Mouse (Mus musculus): ENCODE measurements around the gene Snx1. TPM values are rescaled to one million over a fixed set of nuclear protein-coding genes. Genes with fewer than 3 reads are reported as not detected.

The Snx1 gene
- total RNA-seq, 2 experiments from 2014 or later, result 73.8 to 87.8 TPM

GRCm38 (mm10) chr9:66131466-66131865, 5.1 kb upstream of the Snx1 start:
- DNase-seq (ENCODE audit: extremely low spot score in 1 of 2, low spot score in 1 of 2), result no peak

GRCm38 (mm10) chr9:66127884-66128283, 1.5 kb upstream of the Snx1 start:
- no peak for DNase-seq (ENCODE audit: extremely low spot score in 1 of 2, low spot score in 1 of 2)

GRCm38 (mm10) chr9:66127193-66127546, 783 bp upstream of the Snx1 start:
- DNase-seq (ENCODE audit: extremely low spot score in 1 of 2, low spot score in 1 of 2), result no peak

- no peak for DNase-seq (ENCODE audit: extremely low spot score in 1 of 2, low spot score in 1 of 2)
Measured at GRCm38 (mm10) chr9:66125543-66126455, 588 bp downstream of the Snx1 start.

- peak; percentile 83 for DNase-seq (ENCODE audit: extremely low spot score in 1 of 2, low spot score in 1 of 2)
Measured at GRCm38 (mm10) chr9:66124681-66125542, 1.5 kb downstream of the Snx1 start.

GRCm38 (mm10) chr9:66124111-66124531, 2.3 kb downstream of the Snx1 start:
- DNase-seq (ENCODE audit: extremely low spot score in 1 of 2, low spot score in 1 of 2), result peak in 1 of 2 experiments; percentile 21

GRCm38 (mm10) chr9:66123648-66124047, 2.7 kb downstream of the Snx1 start:
- no peak for DNase-seq (ENCODE audit: extremely low spot score in 1 of 2, low spot score in 1 of 2)

GRCm38 (mm10) chr9:66121421-66121820, 5.0 kb downstream of the Snx1 start:
- DNase-seq (ENCODE audit: extremely low spot score in 1 of 2, low spot score in 1 of 2), result no peak

- no peak for DNase-seq (ENCODE audit: extremely low spot score in 1 of 2, low spot score in 1 of 2)
Measured at GRCm38 (mm10) chr9:66120945-66121344, 5.4 kb downstream of the Snx1 start.

GRCm38 (mm10) chr9:66120106-66120505, 6.3 kb downstream of the Snx1 start:
- DNase-seq (ENCODE audit: extremely low spot score in 1 of 2, low spot score in 1 of 2), result no peak

- DNase-seq (ENCODE audit: extremely low spot score in 1 of 2, low spot score in 1 of 2), result no peak
Measured at GRCm38 (mm10) chr9:66119498-66119897, 6.9 kb downstream of the Snx1 start.

GRCm38 (mm10) chr9:66116890-66117289, 9.5 kb downstream of the Snx1 start:
- DNase-seq (ENCODE audit: extremely low spot score in 1 of 2, low spot score in 1 of 2), result no peak

- no peak for DNase-seq (ENCODE audit: extremely low spot score in 1 of 2, low spot score in 1 of 2)
Measured at GRCm38 (mm10) chr9:66114341-66114740, 12.0 kb downstream of the Snx1 start.

GRCm38 (mm10) chr9:66110611-66111379, 15.6 kb downstream of the Snx1 start:
- no peak for DNase-seq (ENCODE audit: extremely low spot score in 1 of 2, low spot score in 1 of 2)

GRCm38 (mm10) chr9:66110126-66110525, 16.3 kb downstream of the Snx1 start:
- DNase-seq (ENCODE audit: extremely low spot score in 1 of 2, low spot score in 1 of 2), result no peak

- DNase-seq (ENCODE audit: extremely low spot score in 1 of 2, low spot score in 1 of 2), result no peak
Measured at GRCm38 (mm10) chr9:66109574-66109973, 16.8 kb downstream of the Snx1 start.

- no peak for DNase-seq (ENCODE audit: extremely low spot score in 1 of 2, low spot score in 1 of 2)
Measured at GRCm38 (mm10) chr9:66105168-66105567, 21.2 kb downstream of the Snx1 start.

GRCm38 (mm10) chr9:66104601-66105000, 21.8 kb downstream of the Snx1 start:
- DNase-seq (ENCODE audit: extremely low spot score in 1 of 2, low spot score in 1 of 2), result no peak

GRCm38 (mm10) chr9:66102668-66103067, 23.7 kb downstream of the Snx1 start:
- no peak for DNase-seq (ENCODE audit: extremely low spot score in 1 of 2, low spot score in 1 of 2)

GRCm38 (mm10) chr9:66101577-66101976, 24.8 kb downstream of the Snx1 start:
- DNase-seq (ENCODE audit: extremely low spot score in 1 of 2, low spot score in 1 of 2), result no peak

GRCm38 (mm10) chr9:66092664-66093063, 33.7 kb downstream of the Snx1 start:
- DNase-seq (ENCODE audit: extremely low spot score in 1 of 2, low spot score in 1 of 2), result no peak
